Mouse (Mus musculus) cerebellum, adult 2 months (tissue): ENCODE data around the gene Cpne4. TPM values are rescaled to one million over a fixed set of nuclear protein-coding genes. Genes with fewer than 3 reads are reported as not detected.

Experiments used
- DNase-seq, 2 experiments: peaks; one replicate each; pipeline ENCODE4 v3.0.0; 2021
- H3K27ac ChIP-seq: fragments of 200-500 bp; 2 replicates; pipeline ENCODE4 v1.5.1; 2012; ENCODE audit warnings: low read length, control low read depth, inconsistent platforms; ENCODE audit not compliant: insufficient read depth
- H3K27me3 ChIP-seq: fragments of 200-500 bp; 2 replicates; pipeline ENCODE4 v1.6.1; 2012; ENCODE audit warnings: inconsistent platforms, mild to moderate bottlenecking, low read length, moderate library complexity; ENCODE audit not compliant: control insufficient read depth, insufficient read depth
- H3K4me1 ChIP-seq: fragments of 200-500 bp; 2 replicates; pipeline ENCODE4 v1.6.1; 2011; ENCODE audit warnings: low read length; ENCODE audit not compliant: control insufficient read depth, insufficient read depth
- H3K4me3 ChIP-seq: fragments of 200-500 bp; replicated peaks from 2 replicates; pipeline ENCODE3; 2011; ENCODE audit warnings: mild to moderate bottlenecking, low read depth, low read length, control low read depth; ENCODE audit not compliant: insufficient read depth
- CTCF ChIP-seq: fragments of 200-500 bp; IDR thresholded peaks from 2 replicates; pipeline ENCODE4 v1.5.1; 2011; ENCODE audit warnings: low read depth, mild to moderate bottlenecking, control low read depth, low read length, moderate library complexity, borderline replicate concordance; ENCODE audit not compliant: insufficient read depth
- POLR2A ChIP-seq: fragments of 200-500 bp; IDR thresholded peaks from 2 replicates; pipeline ENCODE4 v1.6.1; 2011; ENCODE audit warnings: low read length, control low read depth, borderline replicate concordance; ENCODE audit not compliant: insufficient read depth
- WGBS: fragments of 180-500 bp; shearing (Covaris S2); methylation state at CpG from one replicate; pipeline ENCODE4 v1.1.7; 2018; 5-methylcytosine and 5-hydroxymethylcytosine counted together
- polyA plus RNA-seq: library from polyadenylated mRNA; depleted of rRNA; stranded (reverse); fragments of >200 nt; gene quantifications from 2 replicates; pipeline ENCODE4 v1.2.3, GENCODE M21; 2012

The Cpne4 gene
- polyA plus RNA-seq, 1 experiment, result 4.6 TPM

DNA sequence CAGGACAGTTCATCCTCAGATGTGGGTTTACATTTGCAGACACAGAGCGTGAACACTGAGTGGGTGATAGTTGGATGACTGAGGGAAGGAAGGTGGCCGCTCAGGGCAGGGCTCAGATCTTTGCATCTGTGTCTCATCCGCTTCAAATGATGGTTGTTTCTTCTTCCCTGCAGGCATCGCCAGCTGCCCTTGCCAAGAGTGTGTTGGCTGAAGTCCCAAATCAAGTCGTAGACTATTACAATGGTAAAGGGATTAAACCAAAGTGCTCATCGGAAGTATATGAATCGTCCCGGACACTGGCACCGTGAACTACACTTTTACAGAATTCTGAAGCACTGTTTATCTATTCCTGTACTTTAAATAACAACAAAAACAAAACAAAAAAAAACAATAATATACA lies 485.5 kb downstream of the Cpne4 start:
- TF ChIP-seq POLR2A, result no peak
- no peak for TF ChIP-seq CTCF
- Histone ChIP-seq H3K27ac (no peak overlapping the region), H3K4me1 (no peaks in the 10 kb centered on the region), H3K27me3 (no peaks in the 10 kb centered on the region), H3K4me3 (no peak overlapping the region)
- WGBS, result 8% methylated on average over 9 of the region's 9 CpGs
- DNase-seq, result no peak

DNA sequence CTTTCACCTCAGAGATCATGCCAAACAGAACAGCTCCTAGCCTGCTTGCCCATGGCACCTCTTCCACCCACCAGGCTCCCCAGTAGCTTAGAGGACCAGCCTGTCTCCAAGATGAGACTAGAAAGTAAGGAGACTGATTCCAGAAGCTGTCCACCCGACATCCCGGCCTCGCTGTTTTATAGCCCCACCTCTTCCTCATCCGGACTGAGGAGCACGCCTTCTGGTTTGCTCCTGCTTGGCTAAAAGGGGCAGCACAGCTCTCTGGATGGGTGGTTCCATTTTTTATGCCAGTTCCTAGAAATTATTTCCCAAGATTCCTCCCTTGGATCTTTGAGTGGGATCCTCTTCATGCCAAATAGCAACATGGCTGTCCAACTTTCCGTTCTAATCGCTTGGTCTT lies 486.6 kb downstream of the Cpne4 start:
- no peak for DNase-seq
- TF ChIP-seq POLR2A (no peak), CTCF (no peak)
- Histone ChIP-seq H3K4me3 (no peak overlapping the region), H3K27me3 (no peaks in the 10 kb centered on the region), H3K27ac (no peak overlapping the region), H3K4me1 (no peaks in the 10 kb centered on the region)
- 68% methylated on average over 7 of the region's 7 CpGs for WGBS

DNA sequence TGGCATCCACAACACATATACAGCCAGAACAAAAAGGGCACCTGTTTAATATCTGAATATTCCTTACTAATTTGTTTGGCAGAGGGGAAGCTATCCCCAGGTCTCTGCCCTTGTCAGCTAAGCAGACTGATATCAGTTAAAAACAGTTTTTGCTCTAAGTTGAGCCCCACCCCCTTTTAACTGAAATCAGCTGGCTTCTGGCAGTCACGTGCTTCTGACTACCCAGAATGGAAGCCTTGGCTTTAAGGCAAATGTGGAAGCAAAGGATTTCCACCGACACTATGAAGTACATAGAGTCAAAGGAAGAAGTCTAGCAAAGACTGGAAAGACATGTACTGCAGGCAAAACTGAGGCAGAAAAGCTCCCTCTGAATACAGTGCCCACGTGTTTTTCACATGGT lies 490.8 kb downstream of the Cpne4 start:
- Histone ChIP-seq H3K4me1 (no peaks in the 10 kb centered on the region), H3K27ac (no peak overlapping the region), H3K27me3 (no peaks in the 10 kb centered on the region), H3K4me3 (no peak overlapping the region)
- no peak for DNase-seq
- TF ChIP-seq CTCF (no peak), POLR2A (no peak)
- 71% methylated on average over 3 of the region's 3 CpGs for whole genome bisulfite sequencing

DNA sequence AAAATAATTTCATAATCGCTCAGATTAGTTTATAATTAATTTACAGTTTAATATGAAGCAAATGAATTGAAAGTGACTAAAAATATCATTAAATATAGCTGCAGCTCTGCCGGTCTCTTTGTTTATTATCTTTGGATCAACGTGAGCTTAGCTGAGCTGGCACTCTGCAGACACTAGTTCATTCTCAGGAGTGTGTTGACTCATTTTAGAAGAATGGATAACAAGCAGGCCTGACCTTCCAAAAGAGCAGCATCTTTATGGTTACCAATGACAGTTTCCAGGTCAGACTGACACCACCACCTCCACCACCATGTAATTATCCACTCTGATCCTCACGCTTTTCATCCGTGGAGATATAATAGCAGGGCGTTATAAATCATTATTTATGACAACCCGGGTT lies 498.9 kb downstream of the Cpne4 start:
- no peaks in the 10 kb centered on the region for H3K4me1 ChIP-seq
- TF ChIP-seq CTCF (no peak), POLR2A (no peak)
- no peak overlapping the region for H3K27ac ChIP-seq
- H3K27me3 ChIP-seq, result no peaks in the 10 kb centered on the region
- no peak overlapping the region for H3K4me3 ChIP-seq
- no peak for DNase-seq
- 63% methylated on average over 7 of the region's 7 CpGs for WGBS

DNA sequence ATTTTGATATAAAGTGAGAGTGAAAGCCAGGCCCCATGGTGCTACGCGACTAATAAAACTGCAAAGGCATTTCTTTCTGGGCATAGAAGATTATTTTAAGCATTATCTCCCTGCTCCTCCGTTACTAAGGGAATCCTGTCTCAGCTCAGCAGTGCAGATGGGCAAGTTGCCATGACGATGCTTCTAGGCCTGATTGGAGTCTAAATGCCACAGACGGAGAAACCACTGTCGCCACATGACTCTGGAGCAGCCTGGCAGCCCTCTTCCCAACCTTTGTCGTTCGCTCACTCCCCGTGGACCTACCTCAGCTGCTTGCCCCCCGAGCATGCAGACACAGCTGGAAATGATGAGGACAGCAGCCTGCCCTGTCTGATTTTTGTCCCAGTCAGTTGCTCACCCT lies 501.3 kb downstream of the Cpne4 start:
- peaks cover 3% of the 10 kb centered on the region; the same call in 1 of the 2 replicates for H3K4me1 ChIP-seq
- DNase-seq, result peak in 1 of 2 experiments; percentile 12
- H3K4me3 ChIP-seq, result no peak overlapping the region
- no peak overlapping the region for H3K27ac ChIP-seq
- TF ChIP-seq POLR2A, result no peak
- no peak for TF ChIP-seq CTCF
- H3K27me3 ChIP-seq, result no peaks in the 10 kb centered on the region
- WGBS, result 9% methylated on average over 10 of the region's 10 CpGs

DNA sequence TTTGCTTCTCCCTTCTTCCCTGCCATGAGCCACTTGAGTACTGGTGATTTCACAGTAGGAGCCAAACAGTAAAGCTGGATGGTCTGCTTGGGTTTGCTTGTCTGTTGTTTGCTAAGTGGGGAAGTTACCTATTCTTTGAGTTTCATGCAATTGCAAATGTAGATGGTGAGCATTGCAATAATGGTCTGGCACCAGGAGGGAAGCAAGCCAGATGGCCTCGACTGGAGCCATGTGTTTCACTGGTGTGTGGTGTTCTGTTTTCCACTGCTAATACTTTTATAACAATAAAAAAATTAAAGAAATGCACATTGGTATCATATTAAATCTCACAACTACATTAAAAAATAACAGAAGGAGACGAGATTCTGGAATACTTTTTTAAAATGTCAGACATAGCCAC lies 502.6 kb downstream of the Cpne4 start:
- Histone ChIP-seq H3K4me3 (no peak overlapping the region), H3K27me3 (no peaks in the 10 kb centered on the region), H3K4me1 (peaks cover 3% of the 10 kb centered on the region; the same call in 1 of the 2 replicates), H3K27ac (no peak overlapping the region)
- no peak for DNase-seq
- TF ChIP-seq POLR2A (no peak), CTCF (no peak)
- 39% methylated on average over 2 of the region's 2 CpGs for whole genome bisulfite sequencing

DNA sequence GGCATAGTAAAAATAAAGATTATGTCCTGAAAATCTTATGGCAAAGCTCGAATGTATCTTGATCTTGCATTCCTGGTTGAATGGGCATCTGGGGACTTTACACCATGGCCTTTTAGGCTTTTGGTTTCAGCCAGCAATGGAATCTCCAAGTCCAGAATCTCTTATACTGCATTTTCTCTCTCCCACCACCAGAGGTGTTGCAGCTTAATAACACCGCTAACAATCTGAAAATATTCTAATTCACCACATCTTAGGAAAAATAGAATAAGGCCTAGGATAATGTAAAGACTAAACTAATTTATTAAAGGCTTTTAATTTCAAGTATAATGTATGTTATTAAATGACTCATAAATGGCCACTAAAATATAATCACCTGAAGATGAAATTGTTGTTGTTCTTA lies 503.2 kb downstream of the Cpne4 start:
- no peak for TF ChIP-seq CTCF
- no peak for TF ChIP-seq POLR2A
- Histone ChIP-seq H3K27ac (no peak overlapping the region), H3K27me3 (no peaks in the 10 kb centered on the region), H3K4me1 (peaks cover 3% of the 10 kb centered on the region; the same call in 1 of the 2 replicates), H3K4me3 (no peak overlapping the region)
- 60% methylated on average over 2 of the region's 2 CpGs for WGBS
- DNase-seq, result no peak

DNA sequence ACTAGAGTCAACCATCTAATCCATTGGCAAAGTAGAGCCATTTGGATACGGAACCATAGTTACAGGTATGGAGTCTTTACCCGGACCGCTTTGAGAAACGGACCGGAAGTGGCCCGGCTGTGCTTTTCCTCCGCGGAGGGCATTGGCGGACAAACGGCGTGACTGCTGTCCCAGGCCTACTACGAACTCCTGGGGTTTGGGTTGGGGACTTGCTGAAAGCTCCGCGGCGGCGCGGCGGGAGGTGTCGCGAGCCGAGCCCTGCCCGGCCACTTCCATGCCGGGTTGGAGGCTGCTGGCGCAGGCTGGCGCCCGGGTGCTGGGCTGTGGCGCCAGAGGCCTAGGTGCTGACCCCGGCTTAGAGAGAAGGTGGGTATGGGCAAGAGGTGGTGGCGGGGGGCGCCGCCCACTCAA lies 506.1 kb downstream of the Cpne4 start, which contains the start of gene Mrpl3:
Mrpl3 (plus strand) TSS at position 93 of the 411 bp plus-strand sequence.
- Histone ChIP-seq H3K27ac (peak within 1 kb of the TSS; percentile 60), H3K27me3 (no peaks in the 10 kb centered on the region), H3K4me1 (peaks cover 3% of the 10 kb centered on the region; the same call in 1 of the 2 replicates), H3K4me3 (peak within 1 kb of the TSS; percentile 67)
- under 1% methylated on average over 31 of the region's 31 CpGs for WGBS
- TF ChIP-seq POLR2A (peak; percentile 64; the same call in 1 of the 2 replicates), CTCF (no peak)
- peak; percentile 84 to 91 for DNase-seq

DNA sequence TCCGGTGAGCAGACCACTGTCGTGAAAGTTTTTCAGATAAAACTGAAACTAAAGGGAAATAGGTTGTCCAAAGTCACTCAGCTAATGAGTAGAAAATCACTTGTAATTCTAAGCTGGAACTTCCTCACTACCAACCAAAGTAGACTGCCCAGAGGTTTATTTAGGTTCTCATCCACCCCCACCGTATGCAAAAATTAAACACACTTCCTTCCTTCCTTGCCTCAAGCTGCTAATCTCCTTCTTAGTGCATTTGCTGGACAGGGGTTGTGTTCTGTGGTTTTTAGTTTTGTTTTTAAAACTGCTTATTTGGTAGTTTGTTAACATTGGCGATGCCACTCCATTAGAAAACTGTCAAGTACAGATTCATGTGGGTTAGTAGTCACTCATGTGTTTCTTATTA lies 506.7 kb downstream of the Cpne4 start:
- TF ChIP-seq POLR2A, result no peak
- no peak for TF ChIP-seq CTCF
- H3K27me3 ChIP-seq, result no peaks in the 10 kb centered on the region
- no peak overlapping the region for H3K27ac ChIP-seq
- peak overlapping the region; percentile 67 for H3K4me3 ChIP-seq
- H3K4me1 ChIP-seq, result peaks cover 3% of the 10 kb centered on the region; the same call in 1 of the 2 replicates
- no peak for DNase-seq
- 51% methylated on average over 4 of the region's 4 CpGs for WGBS
